Mouse (Mus musculus) kidney, adult 2 months (tissue): ENCODE results near the gene Ssbp3.

ENCODE experiments used
- CTCF ChIP-seq: fragments of 200-500 bp; conservative IDR thresholded peaks from 2 replicates; pipeline ENCODE4 v1.5.1; 2011; ENCODE audit warnings: low read depth, mild to moderate bottlenecking, control low read depth, low read length, moderate library complexity, mixed read lengths; ENCODE audit not compliant: insufficient read depth, insufficient read length
- POLR2A ChIP-seq: fragments of 200-500 bp; IDR thresholded peaks from one replicate; pipeline ENCODE4 v1.6.1; 2011; ENCODE audit warnings: low read depth, low read length, control low read depth

DNA sequence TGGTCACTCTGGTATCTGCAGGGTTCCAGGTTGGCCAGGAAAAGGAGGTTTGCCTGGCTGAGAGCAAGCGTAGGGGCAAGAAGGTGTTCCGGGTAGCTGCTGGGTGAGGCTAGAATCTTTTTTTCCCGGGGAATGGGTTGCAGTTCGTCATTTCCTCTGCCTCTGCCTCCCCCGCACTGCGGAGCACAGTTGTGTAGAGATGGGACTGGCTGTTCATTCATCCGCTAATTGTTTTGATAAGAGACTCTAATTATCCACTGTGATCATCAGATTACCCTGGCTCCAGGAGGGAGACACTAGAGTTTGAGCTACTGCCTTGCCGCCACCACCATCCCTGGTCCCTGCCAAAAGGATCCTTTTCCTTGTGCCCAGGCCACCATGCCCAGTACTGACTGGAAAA lies 67.9 kb downstream of the Ssbp3 start:
- TF ChIP-seq CTCF (no peak), POLR2A (no peak)
